Mouse (Mus musculus): ENCODE data around the gene Cenpv.

DNA sequence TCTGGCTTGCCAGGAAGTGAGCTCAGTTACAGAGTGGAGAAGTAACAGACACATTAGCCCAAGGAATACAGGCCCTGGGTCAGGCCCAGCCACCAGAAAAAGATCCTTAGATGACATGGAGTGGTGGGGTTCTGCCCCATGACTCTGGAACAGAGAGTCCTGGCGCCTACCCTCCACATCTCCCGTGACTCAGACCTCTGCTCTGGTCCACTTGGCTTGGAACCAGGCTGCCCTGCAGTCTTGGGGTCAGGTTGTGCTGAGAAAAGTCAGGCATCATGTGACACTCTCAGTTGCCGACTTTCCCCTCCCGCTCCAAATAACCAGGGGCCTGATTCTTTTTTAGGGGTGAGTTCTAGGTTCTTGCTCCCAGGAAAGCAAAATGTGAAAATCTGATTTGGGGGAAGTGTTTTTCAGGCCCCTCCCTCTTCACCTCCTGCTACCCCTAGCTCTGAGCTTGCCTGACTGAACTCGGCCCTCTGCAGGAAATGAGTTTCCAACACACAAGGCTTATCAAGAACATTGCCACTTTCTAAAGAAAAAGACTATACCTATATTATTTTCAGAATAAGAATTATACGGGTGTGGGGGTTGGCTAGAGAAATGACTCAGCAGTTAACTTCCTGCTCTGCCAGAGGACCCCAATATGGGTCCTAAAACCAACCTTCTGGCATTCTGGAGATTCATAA lies 20.0 kb upstream of the Cenpv start:
- no peak for TF ChIP-seq CTCF (IDR thresholded peaks at IDR 0.05; ENCODE audit: borderline replicate concordance, insufficient read depth, low read length)
- TF ChIP-seq POLR2A (IDR thresholded peaks at IDR 0.05; ENCODE audit: low read depth, low read length), result no peak
